Mouse (Mus musculus) layer of hippocampus, postnatal 36 days (tissue): ENCODE data around the gene St6galnac3. TPM values are rescaled to one million over a fixed set of nuclear protein-coding genes. Genes with fewer than 3 reads are reported as not detected.
A peak's percentile ranks its signal among the peaks of the same experiment; 100 is the strongest.
"Not testable (repeated sequence)": the region's sequence is repeated elsewhere in the genome, so short reads cannot be mapped to it uniquely, and the experiment has no call there.

Experiments used
- DNase-seq, 2 experiments: peaks; one replicate each; pipeline ENCODE4 v3.0.0; 2022
- total RNA-seq, 2 experiments: library from RNA; stranded (reverse); gene quantifications; 2 replicates each; pipeline ENCODE4 v1.2.3; 2021

The St6galnac3 gene
- 10 to 100 TPM; 25.2 to 28.9 TPM for total RNA-seq

DNA sequence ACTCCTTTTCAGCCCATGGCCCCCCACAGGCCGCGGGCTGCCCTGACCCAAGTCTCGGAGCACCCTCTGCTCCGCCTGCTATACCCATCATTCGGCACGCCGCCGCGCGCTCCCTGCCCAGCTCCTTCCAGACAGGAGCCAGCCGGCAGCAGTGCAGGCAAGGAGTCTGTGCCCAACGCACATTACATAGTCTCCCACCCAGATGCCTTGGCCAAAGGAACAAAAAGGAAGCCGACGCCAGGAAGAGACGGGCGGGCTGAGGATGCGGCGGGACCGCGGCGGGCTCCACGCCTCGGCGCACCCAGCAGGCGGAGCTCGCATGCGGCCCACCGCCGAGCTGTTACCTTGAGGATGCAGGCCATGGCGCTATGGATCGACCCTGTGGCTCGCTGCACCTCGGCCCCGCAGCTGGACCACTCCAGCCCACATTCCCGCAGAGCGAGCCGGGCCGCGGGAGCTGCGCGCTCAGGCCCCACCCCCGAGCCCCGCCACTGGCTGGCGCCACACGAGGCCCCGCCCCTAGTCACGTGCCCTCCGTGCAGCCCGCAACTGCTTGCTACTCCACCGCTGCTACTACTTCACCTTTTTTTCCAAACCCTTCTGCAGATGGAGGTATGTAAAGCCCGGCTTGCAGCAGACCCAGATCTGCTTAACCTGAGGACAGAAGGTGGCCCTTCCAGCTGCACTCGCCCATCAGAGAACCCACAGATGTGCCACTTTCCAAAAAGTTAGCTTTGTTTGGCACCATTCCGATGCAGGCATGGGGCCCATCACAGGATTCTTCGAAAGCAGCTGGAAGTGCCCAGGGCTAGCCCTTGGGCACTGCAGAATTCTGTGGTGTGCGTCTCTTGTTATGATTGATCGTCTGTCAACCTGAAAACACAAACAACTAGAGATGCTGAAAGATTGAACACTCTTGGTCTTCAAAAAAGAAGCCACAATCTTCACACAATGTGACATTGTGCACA, at the start of gene St6galnac3:
Gene St6galnac3 (minus strand): TSS at position 474 of the 968 bp plus-strand sequence.
- DNase-seq = peak; percentile 83

GRCm38 (mm10) chr3:153774568-153774967, 49.6 kb upstream of the St6galnac3 start:
- no peak for DNase-seq

DNA sequence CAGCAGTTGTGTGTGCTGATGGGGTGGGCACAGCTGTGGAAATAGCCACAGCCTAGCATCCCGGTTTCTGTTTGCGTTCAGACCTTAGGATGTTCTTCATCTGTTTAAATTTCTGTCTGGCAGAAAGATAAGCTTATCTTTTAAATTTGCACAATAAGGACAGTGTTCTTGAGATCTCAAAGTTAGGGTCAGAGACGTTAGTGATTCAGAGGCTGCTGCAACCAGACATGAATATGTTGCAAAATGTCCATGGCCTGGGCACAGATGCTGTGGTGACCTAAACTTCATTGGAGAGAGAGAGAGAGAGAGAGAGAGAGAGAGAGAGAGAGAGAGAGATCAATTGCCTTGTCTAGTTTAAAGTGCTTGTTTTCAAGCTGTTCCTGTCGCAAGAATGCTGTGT, 46.5 kb upstream of the St6galnac3 start:
- DNase-seq = no peak

- no peak for DNase-seq
Measured at GRCm38 (mm10) chr3:153770573-153770972, 45.6 kb upstream of the St6galnac3 start.

- no peak for DNase-seq
Measured at GRCm38 (mm10) chr3:153769220-153769619, 44.2 kb upstream of the St6galnac3 start.

GRCm38 (mm10) chr3:153765171-153765570, 40.2 kb upstream of the St6galnac3 start:
- no peak for DNase-seq

DNA sequence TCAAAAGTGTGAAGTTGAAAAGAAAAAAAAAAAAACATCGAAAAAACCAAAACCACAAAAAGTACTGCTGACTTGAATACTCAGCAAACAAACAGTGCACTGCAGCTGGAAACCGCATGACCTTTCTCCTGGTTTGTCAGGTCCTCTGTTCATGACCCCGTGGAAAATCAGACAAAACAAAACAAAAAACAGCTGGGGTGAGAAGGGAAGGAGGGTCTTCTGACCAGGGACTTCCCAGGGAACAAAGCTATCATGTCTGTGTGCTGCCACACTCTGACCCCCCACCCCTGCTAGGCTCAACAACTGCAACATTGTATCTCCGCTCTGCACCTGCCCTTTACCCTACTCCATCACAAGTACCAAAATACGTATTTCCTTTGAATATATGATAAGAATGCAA, 39.8 kb upstream of the St6galnac3 start:
- DNase-seq = no peak

DNA sequence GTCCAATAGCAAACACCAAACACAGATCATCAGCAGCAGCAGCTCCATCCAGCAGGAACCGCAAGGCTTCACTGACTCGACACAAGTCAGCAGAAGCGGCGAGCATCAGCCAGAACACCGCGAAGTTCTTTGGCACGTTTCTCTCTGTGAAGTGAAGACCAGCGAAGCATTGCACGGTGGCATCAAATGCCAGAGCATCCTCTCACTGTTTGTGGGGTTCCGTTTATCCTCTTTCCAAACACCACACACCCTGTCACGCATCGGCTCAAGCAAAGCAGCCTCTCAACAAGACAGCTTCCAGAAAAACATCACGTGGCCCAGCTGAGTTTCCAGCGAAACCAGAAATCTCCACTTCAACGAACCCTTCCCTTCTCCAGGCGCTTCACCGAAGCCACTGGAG, 36.2 kb upstream of the St6galnac3 start:
- DNase-seq = no peak

- DNase-seq = no peak
Measured at GRCm38 (mm10) chr3:153759269-153759668, 34.3 kb upstream of the St6galnac3 start.

GRCm38 (mm10) chr3:153756500-153756996, 31.6 kb upstream of the St6galnac3 start:
- no peak for DNase-seq

- not testable (repeated sequence) for DNase-seq
Measured at GRCm38 (mm10) chr3:153755785-153756326, 30.9 kb upstream of the St6galnac3 start.

DNA sequence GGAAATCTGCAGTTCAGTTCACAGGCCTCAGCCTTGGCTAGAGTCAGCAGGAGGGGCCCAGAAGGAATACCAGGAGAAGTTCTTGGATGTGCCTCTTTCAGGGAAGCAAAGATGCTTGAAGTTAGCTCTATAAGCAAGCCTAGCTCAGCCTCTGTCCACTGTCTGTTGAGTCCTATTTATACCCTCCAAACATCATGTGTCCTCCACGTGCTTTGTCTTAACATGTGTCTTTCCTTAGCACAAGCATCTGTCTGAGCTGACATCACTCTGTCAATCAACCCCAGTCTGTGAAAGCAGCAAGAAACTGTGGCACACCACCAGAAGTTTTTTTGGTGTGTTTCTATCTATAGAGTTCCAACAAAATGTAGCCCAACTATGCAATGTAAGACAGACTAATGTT, 26.5 kb upstream of the St6galnac3 start:
- DNase-seq = no peak

GRCm38 (mm10) chr3:153749359-153749758, 24.4 kb upstream of the St6galnac3 start:
- DNase-seq = no peak

DNA sequence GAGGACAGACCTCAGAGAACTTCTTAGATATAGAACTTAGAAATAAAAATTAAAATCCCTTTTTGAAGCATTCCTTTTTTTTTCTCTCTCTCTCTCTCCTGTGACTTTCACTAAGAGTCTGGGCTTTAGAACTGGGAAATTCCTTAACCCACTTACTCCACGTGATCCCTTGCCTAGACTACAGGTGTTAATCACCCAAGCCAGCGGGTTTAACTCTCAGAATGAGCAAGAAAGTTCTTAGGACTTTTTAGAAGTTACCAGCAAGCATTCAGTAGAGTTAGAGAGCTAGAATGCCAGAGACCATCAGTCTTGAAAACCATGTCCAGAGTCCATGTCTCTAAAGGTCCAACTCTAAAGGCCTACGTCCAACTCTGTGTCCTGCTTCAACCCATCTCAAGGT, 23.3 kb upstream of the St6galnac3 start:
- no peak for DNase-seq

DNA sequence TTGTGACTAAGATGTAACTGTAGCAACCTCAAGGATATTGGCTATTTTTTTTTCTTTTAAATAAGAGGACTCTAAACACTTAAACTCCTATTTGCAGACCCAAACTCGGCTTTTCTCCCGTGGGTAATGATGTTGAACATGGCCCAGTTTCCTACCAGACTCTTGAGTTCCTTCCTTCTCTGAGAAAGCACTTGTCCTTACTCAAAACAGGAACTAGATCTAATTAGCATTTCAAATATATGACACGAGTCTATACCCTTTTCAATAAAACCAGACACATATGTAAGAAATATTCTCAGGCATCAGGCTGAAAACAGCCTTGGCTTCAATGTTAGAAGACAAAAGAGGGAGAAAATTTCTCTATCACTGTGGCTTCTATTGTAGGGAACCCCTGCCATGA, 20.1 kb upstream of the St6galnac3 start:
- no peak for DNase-seq

DNA sequence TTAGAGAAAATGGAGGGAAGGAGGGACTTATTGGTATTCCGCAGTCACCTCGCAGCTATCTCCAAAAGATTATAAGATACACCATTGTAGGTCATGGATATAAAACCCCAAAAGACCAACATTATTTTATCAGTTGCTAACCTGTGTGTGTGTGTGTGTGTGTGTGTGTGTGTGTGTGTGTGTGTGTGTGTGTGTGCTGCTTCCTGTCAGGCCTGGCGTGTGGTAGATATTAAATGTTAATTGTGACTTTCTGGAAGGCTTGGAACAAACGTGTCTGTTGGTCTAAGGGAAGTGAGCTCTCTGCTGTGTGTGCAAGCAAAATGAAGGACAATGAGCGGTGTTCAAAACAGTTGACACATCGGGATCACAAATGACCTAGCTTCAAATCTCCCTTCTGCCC, 19.5 kb upstream of the St6galnac3 start:
- DNase-seq = no peak

- DNase-seq = no peak
Measured at GRCm38 (mm10) chr3:153741800-153742199, 16.8 kb upstream of the St6galnac3 start.

GRCm38 (mm10) chr3:153739351-153739750, 14.4 kb upstream of the St6galnac3 start:
- DNase-seq = no peak

GRCm38 (mm10) chr3:153738421-153738820, 13.4 kb upstream of the St6galnac3 start:
- no peak for DNase-seq

DNA sequence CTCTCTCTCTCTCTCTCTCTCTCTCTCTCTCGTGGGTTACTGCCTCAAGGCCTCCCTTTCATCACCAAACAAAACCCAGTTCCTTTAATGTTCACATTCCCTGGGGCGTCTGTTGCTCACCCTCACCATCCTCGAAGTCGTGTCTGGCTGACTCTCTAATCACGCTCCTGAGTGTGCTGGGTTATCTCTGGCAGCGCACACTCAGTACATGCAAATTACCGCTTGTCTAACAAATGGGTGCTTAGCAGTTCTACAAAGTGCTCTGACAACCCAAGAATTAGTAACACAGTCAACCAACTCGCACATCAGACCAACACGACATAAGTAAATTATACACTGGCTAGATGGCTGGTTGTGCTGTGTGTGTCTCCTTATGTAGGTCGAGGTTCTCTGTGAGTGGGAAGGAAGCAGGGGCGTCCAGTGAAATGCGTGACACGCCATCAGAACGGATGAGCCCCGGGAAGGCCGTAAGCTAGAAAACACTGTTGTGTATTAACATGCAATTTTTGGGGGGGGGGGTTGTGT, 11.8 kb upstream of the St6galnac3 start:
- no peak for DNase-seq

GRCm38 (mm10) chr3:153735796-153736549, 11.0 kb upstream of the St6galnac3 start:
- no peak for DNase-seq

DNA sequence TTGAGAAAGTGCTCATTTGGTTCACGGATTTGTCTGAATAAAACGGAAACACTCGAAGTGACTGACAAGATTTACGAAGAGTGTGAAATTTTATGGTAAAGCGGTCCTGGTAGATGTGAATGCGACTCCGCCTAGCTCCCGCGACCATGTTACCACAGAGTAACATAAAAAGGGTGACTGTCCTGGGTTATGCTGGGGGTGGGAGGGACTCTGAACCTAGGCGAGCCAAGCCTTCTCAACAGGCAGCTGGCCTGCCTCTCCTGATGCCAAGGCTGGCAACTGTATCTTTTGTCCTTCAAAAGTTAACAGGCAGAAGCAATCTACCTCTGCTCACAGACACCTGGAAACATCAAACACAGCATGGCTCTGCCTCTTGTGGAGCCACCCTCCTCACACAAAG, 9.8 kb upstream of the St6galnac3 start:
- DNase-seq = no peak
